Mouse (Mus musculus): ENCODE data around the gene Tac4.

Tac4 gene

DNA sequence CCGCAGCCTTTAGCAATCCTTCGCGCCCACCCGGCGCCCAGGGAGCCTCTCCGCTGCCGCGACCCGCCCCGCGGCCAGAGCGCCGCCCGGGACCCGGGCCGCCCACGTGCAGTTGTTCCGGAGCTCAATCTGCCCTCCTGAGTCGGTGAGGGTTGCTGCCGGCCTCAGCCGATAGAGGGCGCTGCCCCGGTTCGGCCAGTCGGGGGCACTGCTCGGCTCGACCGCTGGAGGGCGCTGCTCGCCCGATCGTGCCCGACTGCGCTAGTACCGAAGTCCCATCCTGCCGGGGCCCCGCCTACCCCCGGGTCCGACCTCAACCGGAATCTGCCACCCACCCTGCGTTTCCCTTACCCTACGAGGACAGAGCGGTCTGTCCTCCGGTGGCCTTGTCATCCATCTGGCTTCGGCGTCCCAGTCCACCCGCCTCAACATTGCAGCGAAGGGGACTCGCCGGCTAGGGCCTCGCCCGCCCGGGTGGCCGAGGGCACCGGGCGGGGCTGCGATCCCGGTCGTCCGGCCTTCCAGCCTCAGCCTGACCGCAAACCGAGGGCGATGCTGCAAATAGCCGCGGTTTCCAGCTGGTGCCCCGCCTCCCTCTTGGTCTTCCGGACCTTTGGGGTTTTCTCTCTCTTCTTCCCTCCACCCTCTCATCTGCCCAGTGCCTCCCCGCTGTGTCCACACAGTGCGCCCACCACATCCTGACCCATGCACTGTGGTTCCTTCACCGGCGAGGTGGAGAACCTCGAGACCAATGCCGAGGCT lies 2.1 kb upstream of the Tac4 start:
- CTCF ChIA-PET: interaction anchor here (0.6 to 0.8 kb wide), 3 partner anchors 96 to 519 kb away, joined by 4 to 10 read pairs (median 8); no protein-coding TSS in a partner anchor

DNA sequence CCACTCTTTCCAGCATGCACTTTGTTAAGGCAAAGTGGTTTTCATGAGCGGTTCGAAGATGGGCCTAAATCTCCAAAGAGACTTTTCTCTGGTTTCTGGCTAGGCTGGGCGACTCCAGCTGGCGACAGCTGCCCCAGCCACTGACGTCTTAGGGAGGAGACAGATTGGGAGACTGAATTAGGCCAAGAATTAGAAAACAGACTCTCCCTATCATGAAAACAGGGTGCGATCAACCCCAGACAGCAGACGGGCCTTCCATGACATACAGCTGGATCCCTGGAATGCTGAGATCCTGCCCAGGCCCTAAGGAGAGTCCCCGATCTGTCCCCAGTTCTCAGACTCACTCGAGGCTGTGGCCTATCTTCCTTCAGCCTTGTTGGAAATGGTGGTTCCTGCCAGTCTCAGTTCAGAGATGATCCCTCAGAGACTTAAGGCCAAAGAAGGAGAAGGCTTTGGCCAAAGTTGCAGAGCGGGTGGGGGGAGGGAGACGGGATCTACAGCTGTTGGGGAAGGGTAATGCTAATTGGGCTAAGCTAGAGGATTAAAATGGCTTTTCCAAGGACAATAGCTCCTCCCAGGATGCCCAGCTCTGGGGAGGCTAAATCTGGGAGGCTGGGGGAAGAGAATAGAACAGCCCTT lies 2.6 kb downstream of the Tac4 start:
- CTCF ChIA-PET: no interaction called here

DNA sequence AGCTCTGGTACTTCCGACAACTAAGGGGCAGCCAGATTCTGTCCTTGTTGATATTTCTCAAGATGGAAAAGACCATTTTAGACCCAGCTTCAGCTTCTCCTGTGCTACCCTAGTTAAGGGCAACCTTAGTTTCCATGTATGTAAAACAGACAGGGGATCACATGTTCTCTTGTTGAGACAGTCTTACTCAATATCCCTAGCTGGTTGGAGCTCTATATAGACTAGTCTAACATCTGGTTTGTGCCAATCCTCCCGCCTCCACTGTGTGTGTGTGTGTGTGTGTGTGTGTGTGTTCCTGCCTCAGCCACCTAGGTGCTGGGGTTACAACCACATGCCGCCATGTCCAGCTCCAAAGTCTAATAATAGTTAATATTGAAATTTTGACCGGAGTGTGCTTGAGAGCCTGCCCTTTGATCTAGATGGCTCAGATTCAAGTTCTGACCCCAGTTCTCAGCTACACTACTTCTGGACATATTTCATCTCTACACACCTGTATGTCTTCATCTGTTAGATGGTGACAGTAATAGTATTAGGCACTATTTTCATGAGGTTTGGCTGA lies 3.2 kb downstream of the Tac4 start:
- CTCF ChIA-PET: no interaction called here

DNA sequence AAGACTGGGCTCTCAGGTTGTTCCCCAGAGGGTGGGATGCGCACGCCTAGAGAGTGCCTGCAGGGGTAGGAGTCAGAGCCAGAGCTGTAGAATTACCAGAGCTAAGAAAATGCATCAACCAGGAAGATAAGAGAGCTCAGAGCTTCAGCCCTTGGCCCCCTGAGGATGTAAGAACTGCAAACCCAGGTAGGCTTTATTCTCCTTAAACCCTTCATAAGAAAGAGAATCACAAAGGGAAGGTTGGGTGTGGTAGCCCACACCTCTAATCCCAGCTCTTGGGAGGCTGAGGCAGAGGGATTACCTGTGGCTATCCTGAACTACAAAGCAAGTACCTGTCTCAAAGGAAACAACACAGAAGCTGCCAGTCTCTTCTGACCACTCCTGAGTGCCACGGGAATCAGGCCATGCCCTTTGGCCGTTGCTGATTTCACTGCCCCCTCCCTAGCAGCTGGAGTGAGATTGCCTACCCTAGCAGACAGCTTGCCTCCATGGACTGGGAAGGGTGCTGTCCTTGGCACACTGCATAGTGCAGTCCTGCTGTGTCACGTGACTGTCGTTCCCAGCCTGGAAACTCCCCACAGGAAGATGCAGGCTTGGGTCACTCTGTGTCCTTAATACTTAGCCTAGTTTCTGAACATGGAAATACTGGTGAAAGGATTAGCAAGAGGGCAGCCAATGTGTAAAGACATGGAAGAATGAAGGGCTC lies 5.4 kb downstream of the Tac4 start:
- CTCF ChIA-PET: interaction anchor here (0.6 kb wide), 1 partner anchor 1473 kb away, joined by 3 read pairs; no protein-coding TSS in a partner anchor

DNA sequence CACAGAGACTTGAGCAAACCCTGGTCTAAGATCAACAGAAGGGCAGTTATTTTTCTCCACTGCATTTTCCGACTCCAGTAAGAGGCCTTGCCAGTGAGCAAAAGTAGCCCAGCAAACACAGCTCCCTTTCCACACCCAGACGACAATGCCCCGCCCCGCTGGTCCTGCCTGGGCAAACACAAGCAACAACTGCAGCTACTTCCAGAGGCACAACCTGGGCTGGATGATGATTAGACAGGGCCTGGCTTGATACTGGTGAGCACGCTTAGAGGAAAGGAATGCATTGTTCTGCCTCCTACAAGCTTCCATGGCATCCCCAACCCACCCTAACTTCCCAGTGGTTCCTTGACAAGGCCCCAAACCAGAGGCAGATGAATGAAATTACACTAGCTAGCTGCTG lies 12.3 kb downstream of the Tac4 start:
- CTCF ChIA-PET: no interaction called here

DNA sequence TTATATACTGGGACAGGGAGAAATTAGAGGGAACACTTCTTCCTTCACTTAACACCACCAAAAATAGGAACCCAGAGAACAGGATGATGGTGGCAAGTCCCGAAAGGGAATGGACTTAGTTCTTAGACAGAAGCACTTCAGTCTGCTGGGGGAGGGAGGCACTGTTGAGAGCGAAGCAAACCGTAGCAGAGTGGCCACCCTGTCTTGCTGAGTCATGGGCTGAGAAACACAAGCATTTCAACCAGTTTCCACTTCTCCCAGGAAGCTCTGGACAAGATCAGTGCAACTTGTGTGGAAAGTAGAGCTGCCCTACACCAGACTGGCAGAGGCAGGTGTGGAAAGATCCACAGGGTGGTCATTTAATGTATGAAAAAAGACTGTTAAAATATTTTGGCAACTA lies 13.3 kb downstream of the Tac4 start:
- CTCF ChIA-PET: no interaction called here

DNA sequence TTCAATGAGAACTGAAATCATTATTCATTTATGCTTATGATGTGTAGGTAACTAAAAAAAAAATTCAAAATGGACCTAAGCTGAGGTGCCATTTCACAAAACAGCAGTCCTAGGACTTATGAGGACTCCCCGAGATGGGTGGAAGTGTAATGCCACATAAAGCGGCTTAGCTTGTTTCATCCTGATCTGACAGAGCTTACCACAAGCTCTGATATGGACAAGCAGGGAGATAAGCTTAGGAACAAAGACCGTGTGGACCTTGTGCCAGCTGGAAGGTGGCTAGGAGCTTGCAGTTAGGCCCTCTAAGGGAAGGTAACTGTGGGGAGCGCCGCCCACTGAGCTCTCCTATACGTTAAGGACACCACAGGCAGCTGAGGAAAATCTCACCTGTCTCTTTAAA lies 14.7 kb downstream of the Tac4 start:
- CTCF ChIA-PET: no interaction called here

DNA sequence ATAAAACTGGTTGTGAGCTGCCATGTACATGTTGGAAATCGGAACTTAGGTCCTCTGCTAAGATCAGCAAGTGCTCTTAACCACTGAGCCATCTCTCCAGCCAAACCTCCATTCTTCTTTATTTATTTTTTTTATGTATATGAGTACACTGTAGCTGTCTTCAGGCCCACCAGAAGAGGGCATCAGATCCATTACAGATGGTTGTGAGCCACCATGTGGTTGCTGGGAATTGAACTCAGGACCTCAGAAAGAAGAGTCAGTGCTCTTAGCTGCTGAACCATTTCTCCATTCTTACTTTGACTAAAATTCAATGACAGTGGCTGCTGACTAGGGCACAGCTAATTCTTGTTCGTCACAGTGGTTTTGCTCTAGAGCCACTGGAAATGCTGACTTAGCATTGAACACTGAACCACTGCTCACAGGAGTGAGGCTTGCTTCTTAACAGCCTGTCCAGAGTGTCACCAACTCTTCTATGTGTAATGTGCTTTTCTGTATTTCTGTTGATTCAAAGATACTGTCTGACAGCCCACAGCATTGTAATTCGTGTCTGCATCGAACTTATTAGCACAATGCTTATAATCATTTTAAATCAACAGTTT lies 17.8 kb downstream of the Tac4 start:
- CTCF ChIA-PET: interaction anchor here (0.7 kb wide), 1 partner anchor 60 kb away, joined by 3 read pairs; no protein-coding TSS in a partner anchor

DNA sequence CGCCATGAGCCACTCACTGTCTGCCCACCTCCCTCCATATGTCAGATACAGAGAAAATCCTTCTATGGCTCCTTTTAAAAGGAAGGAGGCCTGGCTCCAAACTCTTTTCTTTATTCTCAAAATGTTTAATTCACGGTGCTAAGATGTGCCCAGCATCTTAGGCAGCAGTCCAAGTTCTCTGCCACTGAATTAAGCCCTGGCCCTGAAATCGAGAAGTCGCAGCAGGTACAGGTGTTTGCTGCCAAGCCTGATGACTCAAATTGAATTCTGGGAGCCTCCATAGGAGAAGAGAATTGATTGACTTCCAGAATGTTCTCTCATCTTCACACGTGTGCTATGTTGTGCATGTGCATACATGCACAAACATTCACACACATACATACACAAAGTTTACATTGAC lies 21.0 kb downstream of the Tac4 start:
- CTCF ChIA-PET: interaction anchor here (1.8 kb wide), 1 partner anchor 10 kb away, joined by 6 read pairs; no protein-coding TSS in a partner anchor

DNA sequence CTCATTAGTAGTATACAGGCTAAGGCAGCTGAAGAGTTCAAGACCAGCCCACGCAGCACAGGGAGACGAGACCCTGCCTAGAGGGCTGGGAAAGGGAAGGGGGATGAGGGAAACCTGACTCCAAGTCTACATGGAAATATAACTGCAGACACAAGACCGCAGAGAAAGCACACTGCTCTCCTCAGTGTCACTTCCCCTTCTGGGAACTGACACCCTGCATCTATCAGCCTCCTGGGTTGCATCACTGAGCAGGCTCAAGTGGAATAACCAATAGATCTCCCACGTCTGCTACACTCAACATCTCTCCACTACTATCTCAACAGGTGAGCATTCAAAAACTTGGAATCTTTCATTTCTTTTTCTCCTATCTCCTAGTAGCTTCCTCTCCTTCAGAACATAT lies 30.7 kb downstream of the Tac4 start:
- CTCF ChIA-PET: interaction anchor here (1.5 kb wide), 1 partner anchor 11 kb away, joined by 6 read pairs; no protein-coding TSS in a partner anchor

DNA sequence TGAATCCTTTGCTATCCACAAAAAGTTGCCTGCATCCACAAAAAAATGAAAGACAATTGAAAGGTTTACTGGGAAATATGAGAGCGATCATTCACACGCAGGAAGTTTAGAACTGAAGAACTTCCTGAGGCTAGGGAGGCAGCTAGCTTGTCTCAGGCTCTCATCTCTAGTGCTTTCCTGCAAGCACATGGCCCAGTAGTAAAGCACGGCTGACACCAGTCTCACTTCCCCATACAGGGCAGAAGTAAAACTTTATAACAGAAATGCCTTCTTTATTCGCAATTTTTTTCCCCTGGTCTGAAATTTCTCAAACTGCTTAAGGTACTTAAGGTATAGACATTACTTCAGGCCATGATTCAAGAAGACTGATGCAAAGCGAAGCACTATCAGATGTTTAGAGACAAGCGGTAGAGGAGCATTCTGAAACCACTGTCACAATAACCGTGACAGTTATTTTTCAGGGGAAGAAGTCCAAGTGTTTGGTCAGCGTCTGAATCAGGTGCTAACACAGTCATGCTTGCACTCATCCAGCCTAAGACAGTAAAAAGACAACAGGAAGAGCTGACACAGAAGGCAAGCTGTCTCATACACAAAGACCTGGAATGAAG lies 31.8 kb downstream of the Tac4 start:
- CTCF ChIA-PET: no interaction called here

DNA sequence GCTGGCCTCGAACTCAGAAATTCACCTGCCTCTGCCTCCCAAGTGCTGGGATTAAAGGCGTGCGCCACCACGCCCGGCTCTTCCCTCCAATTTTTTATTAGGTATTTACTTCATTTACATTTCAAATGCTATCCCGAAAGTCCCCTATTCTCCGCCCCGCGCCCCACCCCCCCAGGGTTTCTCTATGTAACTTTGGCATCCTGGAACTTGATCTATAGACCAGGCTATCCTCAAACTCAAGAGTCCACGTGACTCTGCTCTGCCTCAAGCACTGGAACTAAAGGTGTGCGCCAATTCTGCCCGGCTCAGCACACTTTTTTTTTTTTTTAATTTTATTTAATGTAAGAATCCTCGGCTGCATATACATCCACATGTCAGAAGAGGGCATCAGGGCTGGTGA lies 34.4 kb downstream of the Tac4 start:
- CTCF ChIA-PET: interaction anchor here (0.7 kb wide), 1 partner anchor 41 kb away, joined by 4 read pairs; no protein-coding TSS in a partner anchor

DNA sequence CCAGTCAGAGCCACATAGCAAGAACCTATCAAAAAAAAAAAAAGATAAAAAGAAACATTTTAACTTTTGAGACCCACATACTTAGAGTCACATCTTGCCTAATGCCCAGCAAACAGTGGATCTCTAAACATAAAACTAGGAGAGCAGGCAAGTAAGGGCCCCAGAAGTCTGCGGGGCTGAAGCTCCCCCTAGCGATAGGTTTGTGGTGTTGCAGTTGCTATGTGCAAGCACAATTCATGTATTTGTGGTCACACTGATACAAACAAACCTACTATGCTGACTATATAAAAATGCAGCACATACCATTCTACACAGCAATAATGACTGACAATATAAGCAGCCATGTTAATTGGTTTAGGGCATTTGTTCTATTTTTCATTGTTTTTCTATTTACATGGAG lies 36.8 kb downstream of the Tac4 start:
- CTCF ChIA-PET: interaction anchor here (0.7 kb wide), 1 partner anchor 43 kb away, joined by 4 read pairs; no protein-coding TSS in a partner anchor

DNA sequence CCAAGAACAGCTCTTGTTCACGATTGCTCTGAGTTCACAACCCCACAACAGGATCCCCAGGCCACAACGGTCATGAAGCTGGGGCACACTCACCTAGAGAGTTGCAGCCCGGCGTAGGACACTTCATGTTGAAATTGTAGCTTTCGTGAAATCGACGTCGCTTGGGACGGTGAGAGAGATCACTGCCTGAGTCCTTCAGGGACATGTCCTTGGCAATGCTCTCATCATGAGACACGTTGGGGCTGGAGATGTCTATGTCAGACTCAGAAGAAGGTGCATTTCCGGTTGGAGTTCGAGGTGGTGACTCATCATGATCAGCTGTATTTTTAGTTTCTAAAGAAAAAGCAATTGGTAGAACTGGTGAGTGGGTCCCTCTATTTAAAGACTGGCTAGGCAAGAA lies 38.6 kb downstream of the Tac4 start:
- CTCF ChIA-PET: no interaction called here

DNA sequence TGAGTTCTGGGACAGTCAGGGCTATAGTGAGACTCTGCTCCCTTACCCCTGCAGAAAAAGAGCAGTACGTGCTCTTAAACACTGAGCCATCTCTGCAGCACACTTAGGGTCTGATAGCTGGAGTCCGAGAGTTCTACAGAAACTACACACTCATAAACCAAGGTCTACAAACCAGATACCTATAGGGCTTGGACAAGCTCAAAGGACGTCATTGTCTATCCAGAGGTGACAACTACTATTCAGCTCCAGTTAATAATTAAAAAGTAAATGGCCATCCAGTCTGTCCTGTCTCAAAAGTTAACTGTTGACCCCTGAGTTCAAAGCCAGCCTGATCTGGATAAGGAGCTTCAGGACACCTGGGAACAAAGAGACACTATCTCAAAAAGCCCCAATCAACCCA lies 40.4 kb downstream of the Tac4 start:
- CTCF ChIA-PET: no interaction called here

DNA sequence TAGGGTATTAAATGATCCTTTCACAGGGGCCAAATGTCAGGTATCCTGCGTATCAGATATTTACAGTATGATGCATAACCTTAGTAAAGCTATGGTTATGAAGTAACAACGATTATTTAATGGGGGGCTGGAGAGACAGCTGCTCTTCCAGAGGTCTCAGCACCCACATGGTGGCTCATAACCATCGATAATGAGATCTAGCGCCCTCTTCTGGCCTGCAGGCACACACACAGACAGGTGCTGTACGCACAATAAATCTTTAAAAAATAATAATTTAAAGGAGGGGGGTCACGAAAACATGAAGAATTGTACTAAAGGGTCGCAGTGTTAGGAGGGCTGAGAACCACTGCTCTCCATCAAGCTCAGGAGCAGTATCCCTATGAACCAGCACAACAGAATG lies 44.3 kb downstream of the Tac4 start:
- CTCF ChIA-PET: no interaction called here

DNA sequence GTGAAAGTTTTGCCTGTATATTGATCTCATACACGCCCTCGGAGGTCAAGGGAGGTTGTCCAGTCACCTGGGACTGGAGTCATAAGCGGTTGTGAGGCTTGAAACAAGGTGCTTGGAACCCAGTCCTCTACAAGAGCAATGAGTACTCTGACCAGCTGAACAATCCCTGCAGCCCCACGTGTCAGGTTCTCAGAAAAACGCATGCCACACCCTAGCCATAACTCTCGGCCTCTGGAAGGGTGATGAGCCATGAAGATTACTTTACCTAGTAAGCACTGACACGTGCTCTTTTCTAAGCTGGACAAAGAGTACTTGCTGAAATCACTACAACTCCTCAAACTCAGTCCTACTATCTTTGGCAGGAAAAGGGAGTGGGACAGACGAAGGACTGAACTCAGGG lies 46.2 kb downstream of the Tac4 start:
- CTCF ChIA-PET: interaction anchor here (0.7 to 1.1 kb wide), 2 partner anchors 13 to 26 kb away, joined by 3 to 5 read pairs; no protein-coding TSS in a partner anchor

DNA sequence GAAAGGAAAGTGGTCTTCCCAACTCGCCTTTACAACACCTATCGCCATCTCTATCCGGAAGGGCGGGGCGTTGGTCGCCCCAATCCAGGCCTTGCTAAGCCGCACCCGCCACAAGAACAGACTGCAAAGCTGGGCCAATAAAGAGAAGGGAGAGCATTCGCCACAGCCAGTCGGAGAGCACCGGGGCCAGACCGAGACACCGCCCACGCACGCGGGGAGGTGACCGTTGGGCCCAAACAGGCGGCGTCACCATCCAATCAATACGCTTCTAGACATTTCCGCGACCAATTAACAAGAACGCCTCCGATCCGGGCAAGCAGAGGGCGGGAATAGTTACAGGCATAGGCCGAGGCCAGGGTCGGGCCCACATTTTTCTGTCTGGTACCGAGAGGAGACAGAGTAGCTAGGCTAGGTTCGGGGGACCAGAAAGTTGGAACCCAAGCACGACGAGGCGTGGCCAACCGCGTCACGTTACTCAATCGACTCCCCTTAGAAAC lies 48.2 kb downstream of the Tac4 start:
- CTCF ChIA-PET: interaction anchor here (0.8 kb wide), 1 partner anchor 44 kb away, joined by 3 read pairs; no protein-coding TSS in a partner anchor

DNA sequence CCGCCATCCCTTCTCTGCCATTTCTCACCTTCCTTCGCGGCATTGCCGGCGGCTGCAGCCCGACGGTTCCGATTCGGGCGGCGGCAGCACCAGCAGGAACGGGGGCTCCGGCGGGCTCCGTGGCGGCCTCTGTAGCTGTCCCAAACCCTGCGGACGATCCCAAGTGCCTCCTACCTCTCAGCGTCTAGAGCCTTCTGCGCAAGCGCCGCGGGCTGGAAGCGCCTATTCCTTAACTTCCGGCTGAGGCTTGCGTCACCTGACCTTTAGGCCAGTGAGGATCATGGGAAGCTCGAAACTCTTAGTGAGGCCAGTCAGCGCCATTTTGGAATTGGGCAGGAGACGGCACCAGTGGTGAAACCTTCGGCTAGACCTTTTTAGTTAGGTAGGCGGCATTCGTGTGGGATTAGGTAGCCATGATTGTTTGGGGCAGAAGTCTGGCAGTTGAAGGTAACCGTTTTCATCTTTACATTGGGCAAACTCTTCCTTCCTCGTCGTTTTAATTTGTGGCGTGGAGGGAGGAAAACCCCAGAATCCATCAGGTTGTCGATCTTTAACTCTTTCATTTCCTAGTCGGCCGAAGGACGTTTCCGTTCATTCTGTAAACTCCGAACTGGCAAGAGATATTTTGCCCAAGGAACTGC lies 48.8 kb downstream of the Tac4 start, which contains the start of gene Kat7:
Kat7 (minus strand) TSS at position 240 of the 641 bp plus-strand sequence.
- CTCF ChIA-PET: interaction anchor here (0.6 kb wide), 1 partner anchor 11 kb away, joined by 3 read pairs; no protein-coding TSS in a partner anchor

Data from spleen, embryonic (tissue).